Mouse (Mus musculus) ES-E14 (cell line): ENCODE measurements around the gene Pacsin3.

Experiments
- CHD2 ChIP-seq: IDR thresholded peaks from 2 replicates; pipeline ENCODE4 v1.6.1; 2014; ENCODE audit warnings: mild to moderate bottlenecking, low read depth, low read length, inconsistent platforms
- HCFC1 ChIP-seq: IDR thresholded peaks from 2 replicates; pipeline ENCODE4 v1.6.1; 2012; ENCODE audit warnings: low read length, inconsistent platforms, borderline replicate concordance; ENCODE audit not compliant: insufficient read depth
- ZC3H11A ChIP-seq: IDR thresholded peaks from 2 replicates; pipeline ENCODE4 v1.6.1; 2012; ENCODE audit warnings: low read depth, mild to moderate bottlenecking, inconsistent platforms, low read length, borderline replicate concordance
- ZNF384 ChIP-seq: IDR thresholded peaks from 2 replicates; pipeline ENCODE4 v1.6.1; 2012; ENCODE audit warnings: low read depth, low read length, inconsistent platforms

- TF ChIP-seq HCFC1, result no peak; the same call in 1 of the 2 replicates
- TF ChIP-seq ZNF384, result no peak
- TF ChIP-seq ZC3H11A, result no peak
- TF ChIP-seq CHD2, result no peak
Observed at GRCm38 (mm10) chr2:91264711-91265681, 9.2 kb downstream of the Pacsin3 start, which contains the start of gene Arfgap2.
